19 mouse cellular contexts compared by ENCODE assay signal in genomic region chr10:68817281-68817680, GRCm38 (mm10).
"Had no signal": no experiment of that assay in that cellular context is flagged by ENCODE, and none has a peak within 500 bp of the region (broad histone marks: within the 10 kb centered on the region; RNA-seq: fewer than 3 reads in every experiment).

No protein-coding gene starts in this region.

- H3K27me3 ChIP-seq: midbrain, embryonic 12.5 days; neural tube, embryonic 13.5 days; neural tube, embryonic 15.5 days; stomach, embryonic 15.5 days had no signal

- H3K4me1 ChIP-seq: midbrain, embryonic 10.5 days; midbrain, embryonic 12.5 days; neural tube, embryonic 13.5 days; neural tube, embryonic 15.5 days; stomach, embryonic 15.5 days had no signal

- DNase-seq: lung, adult 18-20 months; lung, embryonic 14.5 days; lung, postnatal 10 days; lung, postnatal 4 days; midbrain, embryonic 14.5 days; retina, postnatal 1 day; right cerebral cortex, adult 18-20 months; right cerebral cortex, postnatal 14 days; thymus, adult 18-20 months; thymus, postnatal 14 days; thymus, postnatal 36 days had no signal

- H3K36me3 ChIP-seq: midbrain, embryonic 10.5 days; midbrain, embryonic 12.5 days; neural tube, embryonic 13.5 days; neural tube, embryonic 15.5 days; stomach, embryonic 15.5 days had no signal

- H3K4me3 ChIP-seq: midbrain, embryonic 10.5 days; midbrain, embryonic 12.5 days; myocyte; neural tube, embryonic 13.5 days; neural tube, embryonic 15.5 days; stomach, embryonic 15.5 days had no signal

- H3K27ac ChIP-seq: midbrain, embryonic 10.5 days; midbrain, embryonic 12.5 days; neural tube, embryonic 13.5 days; neural tube, embryonic 15.5 days; stomach, embryonic 15.5 days; stomach, postnatal 0 days had no signal

- H3K9me3 ChIP-seq: midbrain, embryonic 10.5 days; midbrain, embryonic 12.5 days; neural tube, embryonic 13.5 days; neural tube, embryonic 15.5 days; stomach, embryonic 15.5 days had no signal

- ATAC-seq: midbrain, embryonic 16.5 days had no signal

- H3K9ac ChIP-seq: lung, embryonic 14.5 days; midbrain, embryonic 12.5 days; neural tube, embryonic 13.5 days; neural tube, embryonic 15.5 days; stomach, embryonic 15.5 days had no signal

- H3K4me2 ChIP-seq: lung, embryonic 14.5 days; midbrain, embryonic 12.5 days; neural tube, embryonic 13.5 days; neural tube, embryonic 15.5 days; stomach, embryonic 15.5 days had no signal
